Mouse (Mus musculus) liver, embryonic 15.5 days (tissue): ENCODE results near the gene Camkmt. TPM values are rescaled to one million over a fixed set of nuclear protein-coding genes. Genes with fewer than 3 reads are reported as not detected.

Source experiments
- ATAC-seq: fragments of 200-750 bp; cut with Nextera tagmentation; 2 replicates; pipeline ENCODE4 v1.8.0; 2017; ENCODE audit warnings: moderate number of reproducible peaks, mild to moderate bottlenecking, moderate library complexity; ENCODE audit not compliant: insufficient read depth
- H3K27ac ChIP-seq: fragments of 300-500 bp; sonication (generic); replicated peaks from 2 replicates; pipeline ENCODE4 v1.5.1; 2015; ENCODE audit warnings: mild to moderate bottlenecking, inconsistent platforms
- H3K27me3 ChIP-seq: fragments of 300-500 bp; sonication (generic); 2 replicates; pipeline ENCODE4 v1.6.1; 2015; ENCODE audit warnings: mild to moderate bottlenecking, inconsistent platforms
- H3K36me3 ChIP-seq: fragments of 300-500 bp; sonication (generic); replicated peaks from 2 replicates; pipeline ENCODE4 v1.6.1; 2015; ENCODE audit warnings: moderate library complexity, mild to moderate bottlenecking, inconsistent platforms
- H3K4me1 ChIP-seq: fragments of 300-500 bp; sonication (generic); replicated peaks from 2 replicates; pipeline ENCODE4 v1.6.1; 2015; ENCODE audit warnings: inconsistent platforms
- H3K4me2 ChIP-seq: fragments of 300-500 bp; sonication (generic); 2 replicates; pipeline ENCODE4 v1.6.1; 2015; ENCODE audit warnings: moderate library complexity, mild to moderate bottlenecking, inconsistent platforms
- H3K4me3 ChIP-seq: fragments of 300-500 bp; sonication (generic); replicated peaks from 2 replicates; pipeline ENCODE4 v1.5.1; 2015; ENCODE audit warnings: mild to moderate bottlenecking, inconsistent platforms
- H3K9ac ChIP-seq: fragments of 300-500 bp; sonication (generic); 2 replicates; pipeline ENCODE4 v1.6.1; 2015; ENCODE audit warnings: moderate library complexity, mild to moderate bottlenecking, inconsistent platforms
- H3K9me3 ChIP-seq: fragments of 300-500 bp; sonication (generic); replicated peaks from 2 replicates; pipeline ENCODE4 v1.6.1; 2016; ENCODE audit warnings: inconsistent platforms
- WGBS: fragments of 180-500 bp; shearing (Covaris S2); methylation state at CpG from one replicate; pipeline ENCODE4 v1.1.7; 2015; ENCODE audit warnings: mixed read lengths; ENCODE audit not compliant: insufficient replicate concordance; 5-methylcytosine and 5-hydroxymethylcytosine counted together
- polyA plus RNA-seq: library from polyadenylated mRNA; unstranded; fragments of >200 nt; fragmentation: Nextera tagmentation; extraction: Ambion mirVana; gene quantifications from 2 replicates; pipeline ENCODE4 v1.2.1, GENCODE M21; 2015

Camkmt gene
- polyA plus RNA-seq, 1 experiment from 2014 or later, result 2.7 TPM

DNA sequence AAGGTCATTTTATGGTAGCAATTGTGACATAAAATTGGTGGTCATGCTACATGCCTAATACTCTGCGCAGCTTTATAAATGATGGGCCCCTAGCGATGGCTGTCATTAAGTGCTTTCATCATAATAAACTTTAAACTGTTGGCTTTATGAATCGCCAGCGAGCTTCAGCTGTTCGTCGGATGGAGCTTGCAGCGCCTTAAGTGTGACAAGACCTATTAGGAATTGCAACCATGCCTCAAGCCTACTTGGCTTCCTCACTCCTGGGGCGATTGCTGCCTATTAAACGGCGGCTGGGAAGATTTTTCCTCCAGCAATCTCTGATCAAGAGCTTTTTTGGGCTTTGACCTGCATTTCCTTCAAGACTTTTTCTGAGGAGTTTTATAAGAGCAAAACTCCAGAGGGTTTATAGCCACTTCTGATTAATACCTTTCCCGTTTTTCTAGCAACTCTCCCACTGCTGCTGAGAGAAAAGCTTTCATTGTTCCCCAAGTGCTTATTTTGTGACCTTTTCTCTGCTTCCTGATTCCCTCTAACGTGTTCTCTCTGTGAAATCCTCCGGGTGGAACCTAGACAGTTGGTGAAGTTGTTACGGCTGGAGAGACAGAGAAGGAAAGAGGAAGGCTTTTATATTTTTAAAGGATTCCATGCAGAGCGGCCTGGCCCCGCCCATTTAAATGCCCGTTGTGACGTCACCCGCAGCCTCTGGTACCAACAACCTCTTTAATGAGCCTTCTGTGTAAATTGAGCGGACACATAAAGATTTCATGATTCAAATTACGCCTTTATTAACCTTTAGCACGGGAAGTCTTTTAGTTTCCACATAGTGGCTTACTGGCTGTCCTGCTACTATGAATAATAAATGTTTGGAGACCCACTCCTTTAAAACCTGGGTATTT, 373.4 kb downstream of the Camkmt start:
- no peak overlapping the region for H3K9ac ChIP-seq
- no peak overlapping the region for H3K4me2 ChIP-seq
- no peaks in the 10 kb centered on the region for H3K9me3 ChIP-seq
- H3K4me1 ChIP-seq, result no peaks in the 10 kb centered on the region
- H3K27ac ChIP-seq, result no peak overlapping the region
- H3K36me3 ChIP-seq, result no peaks in the 10 kb centered on the region
- no peak for ATAC-seq
- H3K4me3 ChIP-seq, result no peak overlapping the region
- WGBS, result 11% methylated on average over 22 of the region's 22 CpGs
- peaks cover 93% of the 10 kb centered on the region for H3K27me3 ChIP-seq

GRCm38 (mm10) chr17:85464466-85465411, 374.4 kb downstream of the Camkmt start:
- Histone ChIP-seq H3K4me3 (no peak overlapping the region), H3K4me2 (no peak overlapping the region), H3K27ac (no peak overlapping the region), H3K9me3 (no peaks in the 10 kb centered on the region), H3K9ac (no peak overlapping the region), H3K27me3 (peaks cover 92% of the 10 kb centered on the region), H3K4me1 (no peaks in the 10 kb centered on the region), H3K36me3 (no peaks in the 10 kb centered on the region)
- WGBS, result 6% methylated on average over 40 of the region's 40 CpGs
- ATAC-seq, result no peak

DNA sequence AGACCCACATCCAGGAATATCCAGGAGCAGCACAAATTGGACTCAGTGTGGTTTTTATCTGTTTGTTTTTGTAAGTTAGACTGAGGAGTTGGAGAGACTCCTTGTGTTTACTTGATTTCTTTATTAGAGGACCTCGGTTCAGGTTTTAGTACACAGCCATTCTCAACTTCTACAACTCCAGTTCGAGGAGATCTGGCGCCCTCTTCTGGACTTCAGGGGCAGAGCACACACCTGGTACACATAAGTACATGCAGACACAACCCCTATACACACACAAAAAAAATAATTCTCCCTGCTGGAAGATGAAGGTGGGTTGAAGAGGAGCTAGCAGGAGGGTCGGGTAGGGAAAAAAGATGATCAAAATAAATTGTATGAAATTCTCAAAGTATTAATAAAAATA, 379.4 kb downstream of the Camkmt start:
- no peak for ATAC-seq
- Histone ChIP-seq H3K4me3 (no peak overlapping the region), H3K4me2 (no peak overlapping the region), H3K4me1 (no peaks in the 10 kb centered on the region), H3K27ac (no peak overlapping the region), H3K27me3 (peaks cover 90% of the 10 kb centered on the region), H3K9ac (no peak overlapping the region), H3K36me3 (no peaks in the 10 kb centered on the region), H3K9me3 (no peaks in the 10 kb centered on the region)
- 36% methylated on average over 4 of the region's 4 CpGs for WGBS

GRCm38 (mm10) chr17:85472687-85473202, 382.4 kb downstream of the Camkmt start:
- no peaks in the 10 kb centered on the region for H3K4me1 ChIP-seq
- H3K27me3 ChIP-seq, result peaks cover 80% of the 10 kb centered on the region
- WGBS, result 5% methylated on average over 5 of the region's 5 CpGs
- H3K4me3 ChIP-seq, result no peak overlapping the region
- H3K9ac ChIP-seq, result no peak overlapping the region
- no peak overlapping the region for H3K27ac ChIP-seq
- H3K36me3 ChIP-seq, result no peaks in the 10 kb centered on the region
- H3K9me3 ChIP-seq, result no peaks in the 10 kb centered on the region
- no peak overlapping the region for H3K4me2 ChIP-seq
- no peak for ATAC-seq

GRCm38 (mm10) chr17:85473217-85473616, 382.9 kb downstream of the Camkmt start:
- Histone ChIP-seq H3K9me3 (no peaks in the 10 kb centered on the region), H3K4me2 (no peak overlapping the region), H3K4me3 (no peak overlapping the region), H3K27ac (no peak overlapping the region), H3K9ac (no peak overlapping the region), H3K4me1 (no peaks in the 10 kb centered on the region), H3K27me3 (peaks cover 75% of the 10 kb centered on the region), H3K36me3 (no peaks in the 10 kb centered on the region)
- ATAC-seq, result no peak
- WGBS, result 7% methylated on average over 16 of the region's 16 CpGs

DNA sequence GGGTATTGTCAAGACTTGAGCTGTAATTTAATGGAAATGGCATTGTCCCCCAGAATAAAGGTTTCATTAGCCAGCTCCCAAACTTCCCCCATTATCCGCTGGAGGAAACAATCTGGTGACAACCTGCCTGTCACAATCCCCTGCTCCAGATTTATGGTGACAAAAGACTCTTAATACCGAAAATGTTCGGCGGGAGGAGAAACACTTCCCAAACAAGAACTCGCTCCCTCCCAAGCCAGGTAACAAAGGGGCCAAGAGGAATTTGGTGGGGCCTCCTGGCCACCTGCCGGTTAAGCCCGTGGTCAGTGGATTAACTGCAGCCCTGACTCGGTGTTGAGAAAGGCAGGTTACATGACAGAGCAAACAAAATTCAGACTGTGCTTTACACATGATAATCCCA, 383.5 kb downstream of the Camkmt start:
- no peaks in the 10 kb centered on the region for H3K36me3 ChIP-seq
- WGBS, result 4% methylated on average over 8 of the region's 8 CpGs
- no peak overlapping the region for H3K9ac ChIP-seq
- no peak overlapping the region for H3K4me2 ChIP-seq
- no peak for ATAC-seq
- no peaks in the 10 kb centered on the region for H3K4me1 ChIP-seq
- H3K4me3 ChIP-seq, result no peak overlapping the region
- H3K9me3 ChIP-seq, result no peaks in the 10 kb centered on the region
- no peak overlapping the region for H3K27ac ChIP-seq
- peaks cover 72% of the 10 kb centered on the region for H3K27me3 ChIP-seq

- H3K9ac ChIP-seq, result no peak overlapping the region
- WGBS, result 70% methylated on average over 8 of the region's 8 CpGs
- H3K27me3 ChIP-seq, result peaks cover 64% of the 10 kb centered on the region
- H3K27ac ChIP-seq, result no peak overlapping the region
- ATAC-seq, result no peak
- no peaks in the 10 kb centered on the region for H3K36me3 ChIP-seq
- no peak overlapping the region for H3K4me2 ChIP-seq
- H3K4me1 ChIP-seq, result 0 out of 2 replicates have a peak, but pooled peaks cover 3% of the 10 kb centered on the region
- no peaks in the 10 kb centered on the region for H3K9me3 ChIP-seq
- H3K4me3 ChIP-seq, result no peak overlapping the region
Observed at GRCm38 (mm10) chr17:85481241-85481640, 390.9 kb downstream of the Camkmt start.

DNA sequence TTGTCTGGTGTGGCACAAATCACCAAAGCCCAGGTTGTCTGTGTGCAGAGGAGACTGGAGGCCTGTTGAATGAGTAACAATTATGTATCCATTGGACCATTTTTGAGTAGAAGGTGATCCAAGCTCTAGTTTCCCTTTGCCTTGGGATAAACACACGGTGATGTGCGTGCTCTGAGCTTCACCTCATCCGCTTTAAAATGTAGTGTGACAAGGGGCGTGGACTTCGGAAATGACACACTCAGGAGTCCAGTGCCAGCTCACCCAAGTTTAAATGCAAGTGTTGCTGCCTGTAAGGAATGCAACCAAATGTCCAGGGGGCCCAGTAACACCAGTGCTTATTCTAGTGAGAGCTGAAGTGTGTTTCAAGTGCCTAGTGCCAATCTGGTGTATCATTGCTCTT, 392.7 kb downstream of the Camkmt start:
- peaks cover 75% of the 10 kb centered on the region for H3K27me3 ChIP-seq

GRCm38 (mm10) chr17:85484015-85484414, 393.7 kb downstream of the Camkmt start:
- WGBS, result 36% methylated on average over 8 of the region's 8 CpGs
- Histone ChIP-seq H3K27ac (no peak overlapping the region), H3K4me3 (no peak overlapping the region)

More for the DNA sequence above, 392.7 kb downstream of the Camkmt start:
- no peak overlapping the region for H3K4me2 ChIP-seq
- no peak overlapping the region for H3K27ac ChIP-seq
- no peak overlapping the region for H3K9ac ChIP-seq
- H3K36me3 ChIP-seq, result no peaks in the 10 kb centered on the region
- no peak overlapping the region for H3K4me3 ChIP-seq
- WGBS, result 65% methylated on average over 5 of the region's 5 CpGs
- no peaks in the 10 kb centered on the region for H3K9me3 ChIP-seq
- no peak for ATAC-seq
- H3K4me1 ChIP-seq, result peaks cover 3% of the 10 kb centered on the region; the same call in 1 of the 2 replicates

DNA sequence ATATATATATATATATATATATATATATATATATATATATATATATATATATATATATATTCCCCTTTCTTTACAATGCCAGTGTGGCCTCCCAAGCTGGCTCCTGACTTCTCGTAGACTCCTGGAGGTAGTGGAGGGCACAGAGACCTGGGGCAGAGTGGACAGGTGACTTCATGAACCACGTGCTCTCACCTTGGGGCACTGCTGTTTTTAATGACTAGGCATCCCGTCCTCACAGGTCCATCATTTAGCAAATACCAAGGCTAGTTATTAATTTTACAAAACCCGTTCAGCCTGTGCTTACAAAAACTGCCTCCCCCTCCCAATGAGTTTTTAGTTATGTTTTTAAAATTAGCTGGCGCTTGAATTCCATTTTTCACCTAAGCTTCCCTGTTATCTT, 394.2 kb downstream of the Camkmt start:
- Histone ChIP-seq H3K4me3 (no peak overlapping the region), H3K27ac (no peak overlapping the region), H3K4me2 (no peak overlapping the region), H3K9me3 (no peaks in the 10 kb centered on the region), H3K4me1 (peaks cover 3% of the 10 kb centered on the region; the same call in 1 of the 2 replicates), H3K9ac (no peak overlapping the region), H3K36me3 (no peaks in the 10 kb centered on the region), H3K27me3 (peaks cover 90% of the 10 kb centered on the region)
- ATAC-seq, result no peak
- 28% methylated on average over 5 of the region's 5 CpGs for WGBS

More at GRCm38 (mm10) chr17:85484015-85484414, 393.7 kb downstream of the Camkmt start:
- Histone ChIP-seq H3K9me3 (no peaks in the 10 kb centered on the region), H3K4me1 (peaks cover 3% of the 10 kb centered on the region; the same call in 1 of the 2 replicates), H3K36me3 (no peaks in the 10 kb centered on the region), H3K9ac (no peak overlapping the region), H3K4me2 (no peak overlapping the region), H3K27me3 (peaks cover 85% of the 10 kb centered on the region)
- ATAC-seq, result no peak
